Mouse (Mus musculus) embryonic facial prominence, embryonic 11.5 days (tissue): ENCODE results near the gene Carmil2. TPM values are rescaled to one million over a fixed set of nuclear protein-coding genes. Genes with fewer than 3 reads are reported as not detected.
A peak's percentile ranks its signal among the peaks of the same experiment; 100 is the strongest.

Experiments used
- ATAC-seq: fragments of 200-750 bp; cut with Nextera tagmentation; replicated peaks from 2 replicates; pipeline ENCODE4 v1.8.0; 2017; ENCODE audit warnings: low read depth; ENCODE audit not compliant: insufficient number of reproducible peaks, low FRiP score, low TSS enrichment
- DNase-seq: peaks from one replicate; pipeline ENCODE4 v3.0.0-alpha.2; 2015; ENCODE audit warnings: low spot score
- H3K27ac ChIP-seq: fragments of 300-500 bp; sonication (generic); replicated peaks from 2 replicates; pipeline ENCODE4 v1.5.1; 2014; ENCODE audit warnings: mild to moderate bottlenecking, low read depth, low read length, control low read depth
- H3K27me3 ChIP-seq: fragments of 300-500 bp; sonication (generic); 2 replicates; pipeline ENCODE4 v1.6.1; 2014; ENCODE audit warnings: mild to moderate bottlenecking, low read length, moderate library complexity, mixed read lengths; ENCODE audit not compliant: control insufficient read depth, insufficient read depth
- H3K36me3 ChIP-seq: fragments of 300-500 bp; sonication (generic); replicated peaks from 2 replicates; pipeline ENCODE4 v1.6.1; 2014; ENCODE audit warnings: low read depth, mild to moderate bottlenecking, low read length, moderate library complexity, mixed read lengths; ENCODE audit not compliant: control insufficient read depth, insufficient read depth
- H3K4me1 ChIP-seq: fragments of 300-500 bp; sonication (generic); 2 replicates; pipeline ENCODE4 v1.6.1; 2014; ENCODE audit warnings: low read length, mixed read lengths; ENCODE audit not compliant: control insufficient read depth, insufficient read depth
- H3K4me2 ChIP-seq: fragments of 300-500 bp; sonication (generic); 2 replicates; pipeline ENCODE4 v1.6.1; 2014; ENCODE audit warnings: low read depth, mild to moderate bottlenecking, control low read depth, low read length, moderate library complexity
- H3K4me3 ChIP-seq: fragments of 300-500 bp; sonication (generic); 2 replicates; pipeline ENCODE4 v1.5.1; 2014; ENCODE audit warnings: low read depth, low read length, control low read depth
- H3K9ac ChIP-seq: fragments of 300-500 bp; sonication (generic); replicated peaks from 2 replicates; pipeline ENCODE4 v1.6.1; 2014; ENCODE audit warnings: mild to moderate bottlenecking, control low read depth, low read length
- H3K9me3 ChIP-seq: fragments of 300-500 bp; sonication (generic); replicated peaks from 2 replicates; pipeline ENCODE4 v1.6.1; 2016; ENCODE audit warnings: mild to moderate bottlenecking, low read length, inconsistent platforms, mixed read lengths; ENCODE audit not compliant: control insufficient read depth
- WGBS: fragments of 180-500 bp; shearing (Covaris S2); extraction: QIAGEN DNeasy Blood & Tissue Kit; methylation state at CpG from one replicate; pipeline ENCODE4 v1.1.7; 2014; 5-methylcytosine and 5-hydroxymethylcytosine counted together
- polyA plus RNA-seq: library from polyadenylated mRNA; unstranded; fragments of >200 nt; fragmentation: Nextera tagmentation; extraction: Ambion mirVana; gene quantifications from 2 replicates; pipeline ENCODE4 v1.2.1, GENCODE M21; 2014

The Carmil2 gene
- polyA plus RNA-seq, 1 experiment from 2014 or later: 0.88 TPM

DNA sequence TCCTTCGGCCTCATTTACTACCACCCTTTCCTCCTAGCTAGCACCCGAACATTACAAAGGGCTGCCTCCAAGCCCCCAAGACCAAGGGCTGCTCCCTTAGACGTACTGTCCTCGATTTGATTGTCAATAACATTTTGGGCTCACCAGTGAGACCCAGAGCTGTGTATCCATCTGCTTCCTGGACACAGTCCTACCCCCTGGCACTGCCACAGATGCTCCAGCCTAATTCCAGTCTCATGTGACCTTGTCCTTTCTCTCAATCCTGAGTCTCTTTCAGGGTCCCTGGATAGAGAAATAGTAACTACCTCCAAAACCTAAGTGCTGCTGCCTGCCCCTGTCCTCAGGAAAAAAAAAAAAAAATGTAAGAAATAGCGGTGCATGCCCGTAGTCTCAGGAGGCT is 18.9 kb downstream of the Carmil2 start:
- Histone ChIP-seq H3K4me3 (no peak overlapping the region), H3K9me3 (no peaks in the 10 kb centered on the region), H3K4me2 (no peak overlapping the region), H3K4me1 (peaks cover 12% of the 10 kb centered on the region), H3K27ac (no peak overlapping the region), H3K36me3 (peaks cover 3% of the 10 kb centered on the region), H3K9ac (no peak overlapping the region), H3K27me3 (no peaks in the 10 kb centered on the region)
- 91% methylated on average over 6 of the region's 6 CpGs for whole genome bisulfite sequencing
- DNase-seq (no peak), ATAC-seq (no peak)

DNA sequence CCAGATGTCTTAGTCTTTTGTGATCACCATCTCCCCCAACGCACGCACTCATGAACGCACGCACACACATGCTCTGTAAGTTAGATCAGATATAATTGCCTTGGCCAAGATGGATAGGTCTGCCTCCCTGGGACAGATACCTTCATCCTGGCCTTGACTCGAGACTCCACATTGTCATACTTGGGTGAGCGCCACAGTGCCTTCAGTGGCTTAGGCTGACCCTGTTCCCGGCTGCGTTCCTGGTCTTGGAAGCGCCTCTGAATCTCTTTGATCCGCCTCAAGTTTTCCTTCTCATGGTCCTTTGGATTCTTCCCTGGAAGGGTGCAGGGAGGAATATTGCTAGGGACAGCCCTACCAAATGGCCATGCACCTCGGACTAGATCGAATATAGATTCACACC is 20.4 kb downstream of the Carmil2 start:
- Histone ChIP-seq H3K9me3 (no peaks in the 10 kb centered on the region), H3K4me2 (peak overlapping the region; percentile 88), H3K27me3 (no peaks in the 10 kb centered on the region), H3K4me3 (peak overlapping the region; percentile 78; the same call in 1 of the 2 replicates), H3K9ac (no peak overlapping the region), H3K27ac (no peak overlapping the region), H3K36me3 (peaks cover 3% of the 10 kb centered on the region), H3K4me1 (peaks cover 9% of the 10 kb centered on the region)
- DNase-seq (no peak), ATAC-seq (no peak)
- WGBS: 81% methylated on average over 12 of the region's 12 CpGs

DNA sequence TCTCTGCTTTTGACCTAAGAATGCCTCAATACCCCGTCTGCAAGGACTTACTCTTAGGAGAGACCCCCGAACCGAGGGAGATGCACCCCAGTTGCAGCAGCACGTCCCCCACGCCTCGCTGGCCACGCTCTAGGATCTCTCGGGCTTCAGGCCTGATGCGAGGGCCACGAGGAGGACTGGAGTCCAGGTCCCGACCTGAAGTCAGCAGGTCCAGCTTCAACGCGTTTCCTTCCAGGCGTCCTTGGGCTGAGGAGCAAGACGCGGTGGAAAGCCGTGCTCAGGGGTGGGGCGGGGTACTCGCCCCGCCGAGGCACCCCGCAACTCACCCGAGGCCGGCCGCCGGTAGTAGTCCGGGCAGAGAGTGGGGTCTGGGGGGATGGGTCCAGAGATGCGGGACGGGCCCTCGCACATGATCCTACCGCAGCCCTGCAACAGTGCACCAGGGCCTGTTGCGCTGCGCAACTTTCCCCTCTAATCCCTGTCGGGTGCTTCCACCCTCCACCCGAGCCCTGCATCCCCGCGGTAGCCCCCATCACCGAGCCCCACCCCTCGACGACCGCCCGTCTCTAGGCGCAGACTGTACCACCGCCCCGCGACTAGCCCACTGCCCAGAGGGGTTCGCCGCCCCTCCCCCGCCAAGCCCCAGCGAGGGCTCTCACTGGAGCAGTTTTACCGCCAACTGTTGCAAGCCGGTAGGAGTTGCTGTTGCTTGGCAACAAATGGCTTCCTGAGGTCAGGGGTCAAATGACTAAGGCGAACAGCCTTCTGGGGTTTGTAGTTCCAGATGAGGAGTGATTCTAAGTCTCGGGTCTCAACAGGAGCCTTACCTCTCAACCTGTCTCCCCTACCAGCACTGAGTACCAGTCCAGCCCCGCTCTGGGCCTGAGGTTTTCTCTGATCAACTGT is 21.7 kb downstream of the Carmil2 start, which contains the start of the genes 4933405L10Rik and Enkd1:
4933405L10Rik (plus strand) TSS at position 158 of the 906 bp plus-strand sequence.
Enkd1 (minus strand) TSS at position 713 of the 906 bp plus-strand sequence.
- under 1% methylated on average over 49 of the region's 55 CpGs for WGBS
- peak within 1 kb of the TSS; percentile 86 for H3K9ac ChIP-seq
- peak; percentile 90 for ATAC-seq

DNA sequence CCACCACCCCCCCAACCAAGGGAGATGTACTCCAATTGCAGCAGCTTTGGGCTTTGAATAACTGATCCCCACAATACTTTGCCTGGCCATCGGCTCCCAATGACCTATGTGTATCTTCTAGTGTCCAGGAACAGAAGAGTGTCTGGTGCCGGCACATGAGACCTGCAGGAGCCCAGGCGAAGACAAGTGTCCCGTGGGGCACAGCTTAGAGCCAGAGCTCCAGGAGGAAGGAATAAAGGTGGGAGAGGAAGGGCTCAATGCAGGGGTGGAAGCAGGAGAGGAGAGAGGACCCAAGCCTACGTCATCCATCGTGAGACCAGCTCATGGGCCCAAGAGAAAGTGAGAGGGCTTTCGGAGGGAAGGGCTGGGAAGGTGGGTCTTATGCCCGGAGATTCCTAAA is 22.6 kb downstream of the Carmil2 start:
- H3K9ac ChIP-seq: no peak overlapping the region
- no peaks in the 10 kb centered on the region for H3K27me3 ChIP-seq
- no peaks in the 10 kb centered on the region for H3K36me3 ChIP-seq
- peaks cover 6% of the 10 kb centered on the region for H3K4me1 ChIP-seq
- no peaks in the 10 kb centered on the region for H3K9me3 ChIP-seq
- H3K27ac ChIP-seq: no peak overlapping the region
- 90% methylated on average over 8 of the region's 8 CpGs for WGBS
- no peak overlapping the region for H3K4me3 ChIP-seq
- ATAC-seq (no peak), DNase-seq (no peak)
- H3K4me2 ChIP-seq: no peak overlapping the region

More for the DNA sequence above, 21.7 kb downstream of the Carmil2 start, which contains the start of the genes 4933405L10Rik and Enkd1:
- H3K4me3 ChIP-seq: peak within 1 kb of the TSS; percentile 78
- H3K4me2 ChIP-seq: peak within 1 kb of the TSS; percentile 88
- H3K4me1 ChIP-seq: peaks cover 6% of the 10 kb centered on the region
- H3K27ac ChIP-seq: 0 out of 2 replicates have a peak within 1 kb of the TSS, but pooled peaks have one; percentile 20
- peak; percentile 98 for DNase-seq
- no peaks in the 10 kb centered on the region for H3K9me3 ChIP-seq
- H3K27me3 ChIP-seq: no peaks in the 10 kb centered on the region
- peaks cover 3% of the 10 kb centered on the region for H3K36me3 ChIP-seq

DNA sequence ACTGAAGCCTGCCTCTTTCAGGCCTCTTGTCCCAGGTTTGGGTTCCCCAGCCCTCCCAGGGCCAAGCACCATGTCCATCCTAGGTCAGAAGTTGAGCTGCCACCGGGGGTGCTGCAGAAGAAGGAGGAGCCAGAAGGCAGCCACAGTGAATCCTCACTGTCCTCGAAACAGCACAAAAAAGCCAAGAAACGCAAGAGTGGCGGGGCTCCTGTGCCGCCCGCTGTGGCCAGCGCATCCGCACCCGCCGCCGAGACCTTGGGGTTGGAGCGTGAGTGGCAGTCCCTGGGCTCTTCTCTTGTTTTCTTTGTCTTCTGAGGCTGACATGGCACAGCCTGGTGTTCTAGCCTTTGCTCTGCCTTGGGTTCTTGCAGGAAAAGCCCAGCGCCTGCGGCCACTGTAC is 23.2 kb downstream of the Carmil2 start:
- ATAC-seq (no peak), DNase-seq (no peak)
- no peak overlapping the region for H3K4me3 ChIP-seq
- H3K36me3 ChIP-seq: no peaks in the 10 kb centered on the region
- H3K9me3 ChIP-seq: no peaks in the 10 kb centered on the region
- WGBS: 73% methylated on average over 14 of the region's 14 CpGs
- no peak overlapping the region for H3K9ac ChIP-seq
- no peak overlapping the region for H3K4me2 ChIP-seq
- no peak overlapping the region for H3K27ac ChIP-seq
- no peaks in the 10 kb centered on the region for H3K27me3 ChIP-seq
- H3K4me1 ChIP-seq: peaks cover 6% of the 10 kb centered on the region

DNA sequence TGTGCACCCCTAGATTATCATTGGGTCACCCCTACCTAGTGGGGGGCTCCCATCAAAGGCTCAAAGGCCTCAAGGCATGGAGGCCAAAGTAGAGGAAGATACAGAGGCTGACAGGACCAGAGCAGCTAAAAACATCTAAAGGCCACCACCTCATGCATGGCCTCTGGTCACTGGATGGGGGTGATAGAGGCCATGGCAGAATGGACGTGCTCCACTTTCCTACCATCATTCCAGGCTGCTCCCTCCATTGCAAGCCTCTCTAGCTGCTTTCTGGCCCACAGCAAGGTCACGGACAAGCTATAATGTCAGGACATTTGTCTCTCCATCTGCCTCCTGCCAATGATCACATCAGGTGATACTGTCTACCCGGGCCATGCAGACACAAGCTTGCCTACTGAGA is 26.2 kb downstream of the Carmil2 start:
- Histone ChIP-seq H3K9me3 (no peaks in the 10 kb centered on the region), H3K27ac (no peak overlapping the region), H3K36me3 (no peaks in the 10 kb centered on the region), H3K9ac (no peak overlapping the region), H3K4me1 (no peaks in the 10 kb centered on the region), H3K4me2 (no peak overlapping the region), H3K4me3 (no peak overlapping the region), H3K27me3 (no peaks in the 10 kb centered on the region)
- ATAC-seq (no peak), DNase-seq (no peak)
- 88% methylated on average over 3 of the region's 3 CpGs for WGBS

DNA sequence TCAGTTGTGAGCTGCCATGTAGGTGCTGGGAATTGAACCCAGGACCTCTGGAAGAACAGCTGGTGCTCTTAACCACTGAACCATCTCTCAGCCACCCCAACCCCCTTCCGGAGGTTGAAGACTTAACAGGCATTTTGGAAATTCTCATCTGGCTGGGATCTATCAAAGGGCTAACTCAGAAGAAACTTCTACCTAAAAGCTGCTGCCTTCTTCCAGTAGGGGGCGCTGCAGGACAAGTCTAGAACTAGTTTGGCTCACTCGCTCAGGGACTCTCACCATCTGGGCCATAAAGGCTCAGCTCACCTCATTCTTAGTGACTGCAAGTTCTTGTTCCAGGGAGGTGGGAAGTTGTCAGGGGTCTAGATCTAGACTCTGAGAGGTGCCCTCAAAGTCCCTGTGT is 28.1 kb downstream of the Carmil2 start:
- Histone ChIP-seq H3K27me3 (no peaks in the 10 kb centered on the region), H3K4me2 (no peak overlapping the region), H3K4me1 (no peaks in the 10 kb centered on the region), H3K36me3 (no peaks in the 10 kb centered on the region), H3K4me3 (no peak overlapping the region), H3K9me3 (no peaks in the 10 kb centered on the region), H3K27ac (no peak overlapping the region), H3K9ac (no peak overlapping the region)
- DNase-seq (peak; percentile 94), ATAC-seq (no peak)
- WGBS: 8% methylated on average over 3 of the region's 3 CpGs

DNA sequence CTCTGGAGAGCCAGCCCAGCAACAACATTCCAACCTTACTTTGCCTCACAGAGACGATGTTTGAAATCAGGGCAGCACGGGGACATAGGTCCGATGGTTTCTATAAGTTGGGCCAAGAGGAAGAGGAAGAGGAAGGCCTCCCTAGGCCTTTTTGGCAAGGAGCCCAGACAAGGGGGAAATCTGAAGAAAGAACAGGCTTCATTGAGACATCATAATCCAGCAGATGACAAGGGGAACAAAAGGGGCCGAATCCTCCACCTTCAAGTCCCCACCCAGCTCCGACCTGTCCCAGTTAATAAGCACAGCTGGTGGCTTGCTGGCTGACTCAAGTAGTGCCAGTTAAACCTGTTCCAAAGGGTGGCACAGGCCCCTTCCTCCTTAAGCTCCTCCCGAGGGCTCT is 29.0 kb downstream of the Carmil2 start:
- ATAC-seq (no peak), DNase-seq (no peak)
- Histone ChIP-seq H3K36me3 (no peaks in the 10 kb centered on the region), H3K9ac (no peak overlapping the region), H3K9me3 (no peaks in the 10 kb centered on the region), H3K27ac (no peak overlapping the region), H3K4me3 (no peak overlapping the region), H3K4me2 (no peak overlapping the region), H3K27me3 (no peaks in the 10 kb centered on the region), H3K4me1 (no peaks in the 10 kb centered on the region)
- WGBS: 89% methylated on average over 6 of the region's 6 CpGs
